22 mouse cellular contexts compared by ENCODE assay signal in the genomic region with DNA sequence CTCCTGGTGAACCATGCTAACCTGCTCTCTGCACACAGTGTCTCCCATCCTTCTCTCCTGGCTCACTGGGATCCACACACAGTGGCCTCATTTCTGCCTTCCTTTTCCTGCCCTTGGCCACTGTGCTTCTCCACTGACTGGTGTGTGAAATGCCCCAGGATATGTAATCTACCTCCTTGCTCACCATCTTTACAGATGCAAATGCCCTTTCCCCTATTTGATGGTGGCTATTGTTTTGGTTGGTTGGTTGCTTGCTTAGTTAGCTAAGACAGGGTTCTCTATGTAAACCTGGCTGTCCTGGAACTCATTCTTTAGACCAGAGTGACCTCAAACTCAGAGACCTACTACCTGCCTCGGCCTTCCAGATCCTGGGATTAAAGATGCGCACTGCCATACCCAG.
DNase-seq lines count a peak whose midpoint lies in the region; ATAC-seq and TF ChIP-seq lines count a peak whose summit lies in the region.
"Had no signal": no experiment of that assay in that cellular context is flagged by ENCODE, and none has a peak within 500 bp of the region (broad histone marks: within the 10 kb centered on the region; RNA-seq: fewer than 3 reads in every experiment).

No protein-coding gene starts in this region.

- WGBS in heart, embryonic 15.5 days: 95% methylated on average over 2 of the region's 2 CpGs
- 86% methylated on average over 2 of the region's 2 CpGs for WGBS in lung, embryonic 15.5 days
- 91% methylated on average over 2 of the region's 2 CpGs for WGBS in lung, postnatal 0 days

- DNase-seq in heart, postnatal 25 days (ENCODE audit: low spot score): no peak
- DNase-seq in lung, postnatal 0 days (ENCODE audit: low spot score): no peak
- DNase-seq in ES-E14 (ENCODE audit: low read depth, low spot score) (peak; percentile 20), WW6 (ENCODE audit: low read depth, low spot score) (peak; percentile 11)
- DNase-seq in thymus, adult 18-20 months: no peak
- no peak for DNase-seq in right cerebral cortex, adult 18-20 months
- DNase-seq: adrenal gland, adult 8-10 months; adrenal gland, postnatal 36 days; cerebellum, adult 2 months; cerebellum, postnatal 14 days; embryo, embryonic 11 days; gastrocnemius, postnatal 10 days; heart, adult 2 months; heart, postnatal 10 days had no signal

- peaks cover 13% of the 10 kb centered on the region; the same call in 1 of the 2 replicates for H3K36me3 ChIP-seq in heart, embryonic 15.5 days
- H3K36me3 ChIP-seq in lung, embryonic 15.5 days: no peaks in the 10 kb centered on the region
- H3K36me3 ChIP-seq in lung, postnatal 0 days (ENCODE audit: insufficient read depth, low read length): no peaks in the 10 kb centered on the region
- H3K36me3 ChIP-seq in ES-E14 (ENCODE audit: control insufficient read depth, insufficient read depth, low read length, poor library complexity, severe bottlenecking): no peaks in the 10 kb centered on the region
- H3K36me3 ChIP-seq: forebrain, embryonic 12.5 days; hindbrain, embryonic 10.5 days had no signal

- no peak for TF ChIP-seq CTCF in lung, postnatal 0 days (IDR thresholded peaks at IDR 0.05)

- peaks cover 6% of the 10 kb centered on the region for H3K4me1 ChIP-seq in heart, embryonic 15.5 days (replicated peaks)
- peaks cover 34% of the 10 kb centered on the region for H3K4me1 ChIP-seq in lung, embryonic 15.5 days
- H3K4me1 ChIP-seq in lung, postnatal 0 days (ENCODE audit: insufficient read depth, low read depth, low read length): peaks cover 8% of the 10 kb centered on the region; the same call in 1 of the 2 replicates
- peaks cover 0 to 3% of the 10 kb centered on the region in 2 experiments; a peak in 1 of 4 replicates for H3K4me1 ChIP-seq in ES-E14 (ENCODE audit: control insufficient read depth in 2 of 2, insufficient read depth in 2 of 2, low read length in 2 of 2, poor library complexity in 1 of 2)
- H3K4me1 ChIP-seq: forebrain, embryonic 12.5 days; hindbrain, embryonic 10.5 days had no signal

- in situ Hi-C loops in ES-E14 (cut with MboI; ENCODE audit: low sequenced_read_pairs in 2 of 2, unreplicated experiment in 2 of 2): no loop called here

- no peak overlapping the region for H3K9ac ChIP-seq in heart, embryonic 15.5 days
- H3K9ac ChIP-seq in lung, embryonic 15.5 days: no peak overlapping the region
- H3K9ac ChIP-seq in lung, postnatal 0 days (replicated peaks; ENCODE audit: low read depth): no peak overlapping the region
- no peak overlapping the region for H3K9ac ChIP-seq in ES-E14 (ENCODE audit: insufficient read depth, low read depth, low read length, poor library complexity, severe bottlenecking)
- H3K9ac ChIP-seq: embryonic facial prominence, embryonic 13.5 days; forebrain, embryonic 12.5 days; hindbrain, embryonic 14.5 days had no signal

- no peak overlapping the region for H3K4me3 ChIP-seq in heart, embryonic 15.5 days
- no peak overlapping the region for H3K4me3 ChIP-seq in lung, embryonic 15.5 days
- H3K4me3 ChIP-seq in lung, postnatal 0 days (ENCODE audit: low read depth, low read length): no peak overlapping the region
- no peak overlapping the region for H3K4me3 ChIP-seq in ES-E14 (ENCODE audit: insufficient read depth in 1 of 2, low read depth in 1 of 2, low read length in 2 of 2, poor library complexity in 1 of 2, severe bottlenecking in 1 of 2)
- H3K4me3 ChIP-seq: embryonic facial prominence, embryonic 13.5 days; forebrain, embryonic 12.5 days; heart, adult 2 months; hindbrain, embryonic 10.5 days had no signal

- H3K9me3 ChIP-seq in heart, embryonic 15.5 days (replicated peaks): no peaks in the 10 kb centered on the region
- H3K9me3 ChIP-seq in lung, embryonic 15.5 days: no peaks in the 10 kb centered on the region
- H3K9me3 ChIP-seq in lung, postnatal 0 days (ENCODE audit: low read length): no peaks in the 10 kb centered on the region
- no peaks in the 10 kb centered on the region for H3K9me3 ChIP-seq in ES-E14 (ENCODE audit: control insufficient read depth, insufficient read depth, low read depth, low read length)
- H3K9me3 ChIP-seq: embryonic facial prominence, embryonic 13.5 days; forebrain, embryonic 12.5 days; hindbrain, embryonic 10.5 days had no signal

- H3K4me2 ChIP-seq in heart, embryonic 15.5 days: no peak overlapping the region
- H3K4me2 ChIP-seq in lung, embryonic 15.5 days: no peak overlapping the region
- H3K4me2 ChIP-seq in lung, postnatal 0 days (replicated peaks; ENCODE audit: low read depth, low read length): no peak overlapping the region
- H3K4me2 ChIP-seq: embryonic facial prominence, embryonic 13.5 days; forebrain, embryonic 12.5 days; heart, embryonic 11.5 days; hindbrain, embryonic 14.5 days had no signal

- H3K27me3 ChIP-seq in heart, embryonic 15.5 days: no peaks in the 10 kb centered on the region
- H3K27me3 ChIP-seq in lung, embryonic 15.5 days: no peaks in the 10 kb centered on the region
- no peaks in the 10 kb centered on the region for H3K27me3 ChIP-seq in lung, postnatal 0 days (replicated peaks; ENCODE audit: insufficient read depth, low read length)
- H3K27me3 ChIP-seq: embryonic facial prominence, embryonic 13.5 days; forebrain, embryonic 12.5 days had no signal

- no peak for TF ChIP-seq EP300 in lung, postnatal 0 days (IDR thresholded peaks at IDR 0.05)

- intact Hi-C loops in heart, postnatal 25 days (cut with DNase I): no loop called here

- H3K27ac ChIP-seq in heart, embryonic 15.5 days: peak overlapping the region; percentile 31; the same call in 1 of the 2 replicates
- peak overlapping the region; percentile 67; the same call in 1 of the 2 replicates for H3K27ac ChIP-seq in lung, embryonic 15.5 days
- H3K27ac ChIP-seq in lung, postnatal 0 days (ENCODE audit: low read length): no peak overlapping the region
- no peak overlapping the region for H3K27ac ChIP-seq in ES-E14 (ENCODE audit: insufficient read depth, low read depth, low read length, poor library complexity, severe bottlenecking)
- H3K27ac ChIP-seq: embryonic facial prominence, embryonic 13.5 days; forebrain, embryonic 12.5 days; heart, adult 2 months; hindbrain, embryonic 10.5 days; hindbrain, embryonic 14.5 days had no signal

- ATAC-seq in heart, embryonic 15.5 days (replicated peaks; ENCODE audit: insufficient number of reproducible peaks, insufficient read depth, low FRiP score, low read depth): no peak
- ATAC-seq in lung, embryonic 15.5 days (ENCODE audit: borderline replicate concordance, extremely low read depth, low FRiP score, low TSS enrichment): no peak
- no peak for ATAC-seq in lung, postnatal 0 days
- ATAC-seq: forebrain, embryonic 16.5 days had no signal

TF ChIP-seq in ES-E14, 5 proteins besides CTCF, POLR2A, EP300 and RAD21:
- TF ChIP-seq MAFK (IDR thresholded peaks at IDR 0.05; ENCODE audit: insufficient read depth, low read depth, low read length) (no peak), CHD2 (IDR thresholded peaks at IDR 0.05; ENCODE audit: low read depth, low read length) (no peak), ZC3H11A (IDR thresholded peaks at IDR 0.05; ENCODE audit: borderline replicate concordance, low read depth, low read length) (no peak), HCFC1 (IDR thresholded peaks at IDR 0.05; ENCODE audit: borderline replicate concordance, insufficient read depth, low read length) (no peak), ZNF384 (IDR thresholded peaks at IDR 0.05; ENCODE audit: low read depth, low read length) (no peak)

Comparison
In these comparisons a context has a peak if more than half of its experiments do, and no peak if none do; other contexts are left out.
1. H3K27ac ChIP-seq: peak in heart, embryonic 15.5 days (single experiment) and lung, embryonic 15.5 days (single experiment); none in lung, postnatal 0 days (single experiment) and ES-E14 (single experiment).
2. DNase-seq: peak in ES-E14 (single experiment) and WW6 (single experiment); none in heart, postnatal 25 days (single experiment), lung, postnatal 0 days (single experiment), thymus, adult 18-20 months (0 of 2) and right cerebral cortex, adult 18-20 months (single experiment).